Mouse (Mus musculus): Measurements from ENCODE around the gene Gria1.

DNA sequence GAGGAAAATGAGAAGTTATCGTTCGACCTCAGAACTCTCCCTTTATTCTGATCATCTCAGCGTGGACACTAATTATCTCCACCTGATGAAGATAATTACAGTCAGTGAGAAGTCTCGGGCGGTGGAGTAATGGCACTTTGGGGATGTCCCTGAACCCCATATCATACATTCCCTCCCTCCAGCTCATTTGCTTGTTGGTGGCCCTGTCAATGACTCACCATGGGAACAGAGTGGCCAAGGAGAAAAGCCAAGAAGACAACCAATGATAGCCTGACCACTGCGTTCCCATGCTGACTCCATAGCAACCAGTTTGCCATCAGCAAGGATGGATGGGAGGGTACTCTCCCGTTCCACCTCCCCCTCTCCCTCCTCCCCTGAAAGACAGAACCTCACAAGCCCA lies 238.9 kb downstream of the Gria1 start:
- TF ChIP-seq POLR2A (IDR thresholded peaks at IDR 0.05; ENCODE audit: low read depth, low read length): no peak
- TF ChIP-seq CTCF (IDR thresholded peaks at IDR 0.05; ENCODE audit: extremely low read depth, insufficient read depth, insufficient read length, insufficient replicate concordance): no peak
